Mouse (Mus musculus) adrenal gland, postnatal 10 days (tissue): ENCODE data around the gene B3galnt2. TPM values are rescaled to one million over a fixed set of nuclear protein-coding genes. Genes with fewer than 3 reads are reported as not detected.

Source experiments
- total RNA-seq, 2 experiments: library from RNA; stranded (reverse); gene quantifications; 2 replicates each; pipeline ENCODE4 v1.2.3; 2021

Gene B3galnt2
- total RNA-seq, 2 experiments from 2014 or later, result 19.0 to 24.4 TPM

Other genes with a start within 250 kb of the B3galnt2 start
- gene Gng4, start 170.4 kb upstream of the B3galnt2 start, total RNA-seq, result 10 to 100 TPM; 10.3 to 19.0 TPM
- 10 to 100 TPM; 34.0 to 44.0 TPM for gene Tbce, start 85.2 kb downstream of the B3galnt2 start, total RNA-seq
- gene Arid4b, start 108.8 kb downstream of the B3galnt2 start, total RNA-seq, result 10 to 100 TPM; 28.4 to 33.4 TPM
- gene Ggps1, start 109.0 kb downstream of the B3galnt2 start, total RNA-seq, result 10 to 100 TPM; 30.8 to 32.2 TPM